Mouse (Mus musculus) stomach, embryonic 14.5 days (tissue): ENCODE measurements around the gene Rmnd5b. TPM values are rescaled to one million over a fixed set of nuclear protein-coding genes. Genes with fewer than 3 reads are reported as not detected.
"Not testable (repeated sequence)": the region's sequence is repeated elsewhere in the genome, so short reads cannot be mapped to it uniquely, and the experiment has no call there.

Source experiments
- ATAC-seq: fragments of 200-750 bp; cut with Nextera tagmentation; 2 replicates; pipeline ENCODE4 v1.8.0; 2017; ENCODE audit warnings: low read depth, moderate TSS enrichment; ENCODE audit not compliant: insufficient number of reproducible peaks, insufficient read depth, low FRiP score
- H3K27ac ChIP-seq: fragments of 300-500 bp; sonication (generic); 2 replicates; pipeline ENCODE4 v1.5.1; 2014; ENCODE audit warnings: mild to moderate bottlenecking, low read length, moderate library complexity, mixed read lengths
- H3K27me3 ChIP-seq: fragments of 300-500 bp; sonication (generic); 2 replicates; pipeline ENCODE4 v1.6.1; 2014; ENCODE audit warnings: low read length, control low read depth, mixed read lengths; ENCODE audit not compliant: control insufficient read depth, insufficient read depth
- H3K36me3 ChIP-seq: fragments of 300-500 bp; sonication (generic); 2 replicates; pipeline ENCODE4 v1.6.1; 2014; ENCODE audit warnings: mild to moderate bottlenecking, control low read depth, low read length, moderate library complexity, mixed read lengths; ENCODE audit not compliant: control insufficient read depth, insufficient read depth
- H3K4me1 ChIP-seq: fragments of 300-500 bp; sonication (generic); 2 replicates; pipeline ENCODE4 v1.6.1; 2014; ENCODE audit warnings: low read length, control low read depth, mixed read lengths; ENCODE audit not compliant: control insufficient read depth, insufficient read depth
- H3K4me2 ChIP-seq: fragments of 300-500 bp; sonication (generic); replicated peaks from 2 replicates; pipeline ENCODE4 v1.6.1; 2014; ENCODE audit warnings: low read depth, low read length, control low read depth
- H3K4me3 ChIP-seq: fragments of 300-500 bp; sonication (generic); 2 replicates; pipeline ENCODE4 v1.5.1; 2014; ENCODE audit warnings: low read depth, low read length, control low read depth
- H3K9ac ChIP-seq: fragments of 300-500 bp; sonication (generic); replicated peaks from 2 replicates; pipeline ENCODE4 v1.6.1; 2014; ENCODE audit warnings: low read depth, mild to moderate bottlenecking, control low read depth, low read length, moderate library complexity, mixed read lengths
- H3K9me3 ChIP-seq: fragments of 300-500 bp; sonication (generic); 2 replicates; pipeline ENCODE4 v1.6.1; 2016; ENCODE audit warnings: low read depth, low read length, control low read depth; ENCODE audit not compliant: control insufficient read depth
- WGBS: fragments of 180-500 bp; shearing (Covaris S2); extraction: QIAGEN DNeasy Blood & Tissue Kit; methylation state at CpG from one replicate; pipeline ENCODE4 v1.1.7; 2014; 5-methylcytosine and 5-hydroxymethylcytosine counted together
- polyA plus RNA-seq: library from polyadenylated mRNA; unstranded; fragments of >200 nt; fragmentation: Nextera tagmentation; extraction: Ambion mirVana; gene quantifications from 2 replicates; pipeline ENCODE4 v1.2.1, GENCODE M21; 2014

Rmnd5b gene
- polyA plus RNA-seq, 1 experiment from 2014 or later: 42.6 TPM

DNA sequence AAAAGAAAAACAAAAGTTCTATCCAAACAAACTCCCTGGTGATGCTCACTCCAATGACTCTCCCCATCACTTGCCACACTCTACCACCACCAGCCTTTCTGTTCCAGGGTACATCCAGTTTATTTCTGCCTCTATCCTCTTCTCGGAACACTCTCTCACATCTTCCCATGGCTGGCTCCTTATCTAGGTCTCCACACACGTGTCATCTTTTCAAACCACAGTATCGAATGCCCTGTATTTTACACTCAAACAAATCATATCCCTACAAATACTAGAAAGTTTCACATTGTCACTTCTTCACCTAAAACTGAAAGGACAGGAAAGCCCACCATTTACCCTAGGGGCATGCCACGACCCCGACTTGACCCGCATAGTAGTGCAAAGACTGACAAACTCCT is 570 bp downstream of the Rmnd5b start:
- H3K9me3 ChIP-seq: no peaks in the 10 kb centered on the region
- WGBS: 10% methylated on average over 6 of the region's 6 CpGs
- peak overlapping the region; percentile 76 for H3K27ac ChIP-seq
- no peaks in the 10 kb centered on the region for H3K36me3 ChIP-seq
- ATAC-seq: no peak
- peaks cover 10% of the 10 kb centered on the region; the same call in 1 of the 2 replicates for H3K4me1 ChIP-seq
- peak overlapping the region; percentile 64 for H3K9ac ChIP-seq
- peak overlapping the region; percentile 76 for H3K4me2 ChIP-seq
- no peaks in the 10 kb centered on the region for H3K27me3 ChIP-seq
- peak overlapping the region; percentile 72 for H3K4me3 ChIP-seq

DNA sequence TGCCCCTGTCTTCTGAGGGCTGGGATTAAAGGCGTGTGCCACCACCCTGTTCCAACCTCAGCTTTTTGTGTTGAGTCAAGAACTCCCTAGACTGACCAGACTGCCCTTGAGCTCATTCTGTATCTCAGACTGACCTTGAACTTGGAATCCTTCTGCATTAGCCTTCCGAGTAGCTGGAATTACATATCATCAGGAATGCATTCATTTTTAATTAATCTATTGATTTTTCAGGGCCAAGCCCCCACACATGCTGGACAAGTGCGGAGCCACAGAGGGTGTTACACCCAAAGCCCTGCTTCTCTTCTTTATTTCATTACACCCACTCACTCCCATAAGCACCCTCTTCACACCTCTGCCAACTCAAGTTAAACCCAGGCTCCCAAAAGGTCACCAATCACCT is 2.0 kb downstream of the Rmnd5b start:
- Histone ChIP-seq H3K9me3 (no peaks in the 10 kb centered on the region), H3K4me2 (no peak overlapping the region), H3K4me1 (peaks cover 10% of the 10 kb centered on the region; the same call in 1 of the 2 replicates), H3K4me3 (no peak overlapping the region), H3K36me3 (no peaks in the 10 kb centered on the region; the same call in 1 of the 2 replicates), H3K27me3 (no peaks in the 10 kb centered on the region), H3K9ac (no peak overlapping the region), H3K27ac (no peak overlapping the region)
- no peak for ATAC-seq
- WGBS: 89% methylated on average over 3 of the region's 3 CpGs

DNA sequence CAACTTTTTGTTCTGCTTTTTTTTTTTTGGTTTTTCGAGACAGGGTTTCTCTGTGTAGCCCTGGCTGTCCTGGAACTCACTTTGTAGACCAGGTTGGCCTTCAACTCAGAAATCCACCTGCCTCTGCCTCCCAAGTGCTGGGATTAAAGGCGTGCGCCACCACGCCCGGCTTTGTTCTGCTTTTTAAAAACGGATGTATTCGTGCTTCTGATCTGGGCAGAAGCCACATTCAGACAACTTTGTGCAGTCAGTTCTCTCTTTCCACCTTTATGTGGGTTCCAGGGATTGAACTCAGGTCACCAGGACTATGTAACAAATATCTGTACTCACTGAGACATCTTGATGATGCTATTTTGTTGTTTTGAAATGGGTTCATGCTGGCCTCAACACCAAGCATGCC is 2.5 kb downstream of the Rmnd5b start:
- WGBS: 93% methylated on average over 7 of the region's 7 CpGs
- H3K4me2 ChIP-seq, H3K36me3 ChIP-seq, H3K27me3 ChIP-seq, H3K9me3 ChIP-seq, H3K27ac ChIP-seq, H3K4me3 ChIP-seq, H3K9ac ChIP-seq, ATAC-seq, H3K4me1 ChIP-seq: not testable (repeated sequence)

DNA sequence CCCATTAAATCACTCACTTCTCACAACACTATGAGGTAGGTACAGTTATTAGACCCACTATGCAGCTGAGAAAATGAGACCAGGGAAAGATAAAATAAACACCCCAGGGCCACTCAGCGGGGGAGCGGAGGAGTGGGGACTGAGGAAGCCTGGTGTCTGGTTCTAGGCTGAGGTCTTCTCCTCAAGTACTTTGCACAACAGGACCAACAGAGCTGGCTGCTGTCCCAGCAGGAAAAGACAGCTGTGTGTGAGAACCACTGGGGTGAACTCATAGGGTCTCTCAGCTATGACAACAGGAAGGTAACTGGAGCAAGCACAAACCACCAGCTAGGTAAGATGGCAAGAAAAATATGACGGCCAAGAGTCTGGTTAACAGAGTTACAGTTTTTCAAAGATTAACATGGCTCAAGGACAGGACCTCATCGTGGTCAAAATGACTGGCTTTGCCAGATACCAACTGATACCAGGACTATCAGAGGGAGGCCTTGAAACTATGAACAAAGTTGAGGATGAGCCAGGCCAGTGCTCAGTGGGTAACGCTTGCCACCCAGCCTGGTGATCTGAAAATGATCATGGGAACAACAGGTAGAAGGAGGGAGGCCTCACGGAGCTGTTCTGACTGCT is 3.5 kb downstream of the Rmnd5b start:
- Histone ChIP-seq H3K9ac (no peak overlapping the region), H3K4me1 (peaks cover 10% of the 10 kb centered on the region; the same call in 1 of the 2 replicates), H3K4me2 (no peak overlapping the region), H3K27ac (no peak overlapping the region), H3K27me3 (no peaks in the 10 kb centered on the region), H3K36me3 (peaks cover 3% of the 10 kb centered on the region; the same call in 1 of the 2 replicates), H3K9me3 (no peaks in the 10 kb centered on the region), H3K4me3 (no peak overlapping the region)
- ATAC-seq: no peak
- 89% methylated on average over 6 of the region's 6 CpGs for WGBS

DNA sequence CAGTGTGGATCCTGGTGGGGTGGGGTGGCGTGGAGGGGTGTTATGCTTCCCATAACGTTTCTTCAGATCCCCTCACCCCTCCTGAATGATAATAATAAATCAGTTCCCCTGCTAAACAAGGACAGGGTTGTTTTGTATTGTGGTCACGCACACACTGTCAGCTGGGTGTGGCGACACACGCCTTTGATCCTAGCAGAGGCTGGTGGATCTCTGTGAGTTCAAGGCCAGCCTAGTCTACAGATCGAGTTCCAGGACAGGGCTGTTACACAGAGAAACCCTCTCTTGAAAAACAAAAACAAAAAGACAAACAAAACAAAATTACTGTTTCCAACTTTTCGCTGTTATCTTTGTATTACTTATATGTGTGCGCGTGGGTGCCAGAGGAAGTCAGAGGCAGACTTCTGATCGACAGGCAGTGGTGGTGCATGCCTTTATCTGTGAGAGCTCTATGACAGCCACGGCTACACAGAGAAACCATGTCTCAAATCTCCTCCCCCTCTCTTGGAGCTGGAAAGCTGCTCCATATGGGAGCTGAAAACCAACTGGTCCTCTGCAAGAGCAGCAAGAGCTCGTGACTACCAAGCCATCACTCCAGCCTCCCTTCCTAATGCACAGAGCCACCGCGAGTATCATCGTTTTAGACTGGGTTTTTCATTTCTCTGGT is 5.9 kb downstream of the Rmnd5b start:
- H3K4me2 ChIP-seq: no peak overlapping the region
- H3K9me3 ChIP-seq: no peaks in the 10 kb centered on the region
- no peak overlapping the region for H3K27ac ChIP-seq
- no peaks in the 10 kb centered on the region for H3K27me3 ChIP-seq
- no peak overlapping the region for H3K4me3 ChIP-seq
- 78% methylated on average over 15 of the region's 15 CpGs for WGBS
- H3K4me1 ChIP-seq: peaks cover 2% of the 10 kb centered on the region; the same call in 1 of the 2 replicates
- no peak for ATAC-seq
- H3K9ac ChIP-seq: no peak overlapping the region
- peaks cover 11% of the 10 kb centered on the region for H3K36me3 ChIP-seq

DNA sequence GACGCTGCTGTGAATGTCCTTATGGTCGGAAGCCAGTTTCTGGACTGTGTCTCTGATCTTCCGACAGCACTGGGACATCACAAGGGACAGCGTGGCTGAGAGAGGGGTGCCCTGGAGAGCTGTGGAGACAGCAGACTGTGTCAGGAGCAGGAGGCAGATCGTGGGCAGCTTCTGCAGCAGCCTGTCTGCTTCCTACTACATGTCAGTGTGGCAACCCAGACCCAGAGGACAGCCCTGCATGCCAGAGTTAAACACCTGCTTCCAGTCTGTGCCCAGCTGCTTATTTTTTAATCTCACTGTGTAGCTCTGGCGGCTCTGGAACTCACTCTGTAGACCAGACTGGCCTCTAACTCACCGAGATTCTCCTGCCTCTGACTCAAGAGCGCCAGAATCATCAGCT is 7.8 kb downstream of the Rmnd5b start:
- WGBS: 87% methylated on average over 8 of the region's 8 CpGs
- no peaks in the 10 kb centered on the region for H3K4me1 ChIP-seq
- H3K9ac ChIP-seq: no peak overlapping the region
- no peak for ATAC-seq
- no peak overlapping the region for H3K4me2 ChIP-seq
- no peaks in the 10 kb centered on the region for H3K9me3 ChIP-seq
- H3K4me3 ChIP-seq: no peak overlapping the region
- peaks cover 25% of the 10 kb centered on the region for H3K36me3 ChIP-seq
- H3K27me3 ChIP-seq: no peaks in the 10 kb centered on the region
- no peak overlapping the region for H3K27ac ChIP-seq

DNA sequence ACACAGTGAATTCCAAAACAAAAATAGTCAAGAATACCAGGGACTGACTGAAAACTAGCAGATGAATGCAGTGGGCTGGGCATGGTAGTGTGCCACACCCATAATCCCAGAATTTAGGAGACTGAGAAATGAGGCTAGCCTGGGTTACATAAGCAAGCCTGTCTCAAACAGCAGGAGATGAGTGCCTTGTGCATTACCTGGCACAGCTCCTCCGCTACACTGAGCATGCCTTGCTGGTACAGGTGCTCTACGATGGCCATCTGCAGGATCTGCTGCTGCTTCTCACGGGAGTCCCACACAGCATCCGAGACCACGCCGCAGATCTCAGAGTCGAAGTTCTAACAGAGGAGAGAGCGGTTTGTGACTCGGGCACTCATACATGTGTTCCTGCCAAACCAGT is 8.3 kb downstream of the Rmnd5b start:
- Histone ChIP-seq H3K27ac (no peak overlapping the region), H3K36me3 (peaks cover 28% of the 10 kb centered on the region), H3K27me3 (no peaks in the 10 kb centered on the region), H3K9me3 (no peaks in the 10 kb centered on the region), H3K9ac (no peak overlapping the region), H3K4me3 (no peak overlapping the region), H3K4me2 (no peak overlapping the region), H3K4me1 (no peaks in the 10 kb centered on the region)
- ATAC-seq: no peak
- WGBS: 95% methylated on average over 9 of the region's 9 CpGs

DNA sequence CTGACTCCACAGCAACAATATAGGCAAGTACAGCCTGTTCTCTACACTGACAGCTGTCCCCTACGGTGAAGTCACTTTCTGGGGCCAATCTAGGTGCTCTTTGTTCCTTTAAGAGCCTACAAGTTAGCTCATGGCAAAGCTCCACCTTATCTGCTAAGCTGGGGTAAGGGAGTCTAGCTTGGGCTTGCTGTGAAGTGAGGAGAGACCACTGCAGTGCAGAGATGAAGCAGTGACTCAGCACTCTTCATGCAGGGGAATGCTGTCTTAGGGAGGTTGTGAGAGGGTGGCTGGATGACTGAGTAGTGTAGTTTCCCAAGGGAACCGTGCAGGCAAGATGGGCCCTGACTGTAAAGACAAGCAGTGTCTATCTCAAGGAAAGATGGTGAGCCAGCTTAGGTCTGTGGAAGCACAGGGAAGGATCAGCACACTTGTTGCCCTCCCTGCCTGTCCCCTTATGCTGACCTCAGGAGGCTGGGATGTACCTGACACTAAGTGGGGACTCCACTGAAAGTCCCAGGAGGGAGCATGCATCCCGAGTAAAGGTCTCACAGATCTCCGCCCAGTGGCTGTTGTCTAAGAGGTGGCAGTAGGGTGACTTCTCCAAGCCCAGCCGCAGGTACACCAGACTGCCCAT is 10.4 kb downstream of the Rmnd5b start:
- WGBS: 78% methylated on average over 5 of the region's 5 CpGs
- H3K4me1 ChIP-seq: peaks cover 6% of the 10 kb centered on the region; the same call in 1 of the 2 replicates
- no peak for ATAC-seq
- no peak overlapping the region for H3K9ac ChIP-seq
- H3K4me2 ChIP-seq: no peak overlapping the region
- H3K27me3 ChIP-seq: no peaks in the 10 kb centered on the region
- no peaks in the 10 kb centered on the region for H3K9me3 ChIP-seq
- H3K4me3 ChIP-seq: no peak overlapping the region
- H3K36me3 ChIP-seq: peaks cover 36% of the 10 kb centered on the region
- no peak overlapping the region for H3K27ac ChIP-seq
